Mouse (Mus musculus) brain, embryonic 18.5 days (tissue): ENCODE results near the gene Abcg4.

Experiments
- DNase-seq: peaks from one replicate; pipeline ENCODE4 v3.0.0-alpha.2; 2012; ENCODE audit warnings: low read depth, low spot score

The Abcg4 gene

DNA sequence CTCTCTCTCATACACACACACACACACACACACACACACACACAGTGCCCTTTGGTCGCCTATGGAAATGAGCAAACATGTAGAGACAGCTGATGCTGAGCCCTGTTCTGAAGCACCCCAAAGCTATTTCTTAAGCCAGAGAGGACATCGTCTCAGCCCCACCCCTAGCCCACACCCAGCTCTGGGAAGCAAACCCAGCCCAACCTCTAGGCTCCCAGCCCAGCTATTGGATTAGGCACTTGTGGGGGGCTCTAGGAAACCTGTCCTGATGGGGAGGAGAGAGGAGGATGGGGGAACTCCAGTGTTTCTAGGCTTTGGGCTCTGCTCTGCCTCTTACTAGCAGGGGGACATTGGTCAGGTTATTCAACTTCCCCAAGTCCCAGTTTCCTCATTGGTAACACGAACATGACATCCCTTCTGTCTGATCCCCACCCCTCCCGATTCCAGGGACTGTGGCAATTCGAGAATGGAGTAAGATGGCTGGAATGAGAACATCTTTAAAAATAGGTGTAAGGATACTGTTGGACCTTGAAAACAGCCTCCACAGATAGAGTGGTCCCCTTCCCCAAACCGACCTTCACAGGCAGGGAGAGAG, 2.1 kb downstream of the Abcg4 start:
- DNase-seq: no peak

DNA sequence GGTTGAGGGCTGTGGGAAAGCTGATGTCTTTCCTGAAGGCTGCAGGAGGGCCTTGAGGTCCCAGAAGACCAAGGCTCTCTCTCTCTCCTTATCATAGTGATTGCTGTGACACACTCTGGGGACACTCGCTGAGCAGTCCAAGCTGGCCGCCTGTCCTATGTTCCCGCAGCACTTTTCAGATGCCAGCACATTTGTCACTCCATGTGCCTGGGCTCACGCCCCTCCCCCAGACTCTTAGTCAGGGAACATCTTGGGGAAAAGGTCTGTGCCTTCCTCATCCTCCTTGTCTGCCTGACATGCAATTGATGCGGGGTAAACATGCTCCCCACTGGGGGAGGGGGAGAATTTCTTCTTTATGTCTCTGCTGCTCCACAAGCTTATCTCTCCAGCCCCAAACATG, 5.2 kb downstream of the Abcg4 start:
- DNase-seq: no peak

DNA sequence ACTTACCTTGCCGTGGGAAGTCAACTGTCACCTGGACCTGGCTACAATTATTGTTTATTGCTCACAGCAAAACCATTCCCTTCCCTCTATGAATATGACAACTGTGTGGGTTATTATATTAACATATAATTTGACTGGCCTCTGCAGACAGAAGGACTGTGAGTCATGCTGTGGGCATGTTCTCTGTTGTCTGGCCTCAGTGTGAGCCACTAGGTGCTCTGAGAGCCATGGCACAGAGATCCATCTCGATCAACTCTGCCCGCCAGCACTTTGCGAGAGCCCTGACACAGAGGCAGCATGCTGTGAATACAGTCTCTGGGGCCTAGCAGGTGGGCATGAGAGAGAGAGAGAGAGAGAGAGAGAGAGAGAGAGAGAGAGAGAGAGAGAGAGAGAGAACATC, 18.4 kb downstream of the Abcg4 start:
- DNase-seq: no peak

DNA sequence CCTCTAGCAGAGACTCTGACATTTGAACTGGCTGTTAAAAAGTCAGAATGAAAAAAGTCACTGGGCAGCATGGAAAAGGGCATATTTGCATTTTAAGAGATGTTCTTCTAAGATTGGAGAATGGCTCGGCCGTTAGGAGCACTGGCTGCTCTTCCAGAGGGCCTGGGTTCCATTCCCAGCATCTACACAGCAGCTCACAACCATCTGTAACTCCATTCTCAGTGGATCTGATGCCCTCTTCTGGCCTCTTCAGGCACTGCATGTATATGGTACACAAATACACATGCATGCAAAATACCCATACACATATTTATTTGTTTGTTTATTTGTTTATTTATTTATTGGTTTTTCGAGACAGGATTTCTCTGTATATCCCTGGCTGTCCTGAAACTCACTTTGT, 19.3 kb downstream of the Abcg4 start:
- DNase-seq: no peak

DNA sequence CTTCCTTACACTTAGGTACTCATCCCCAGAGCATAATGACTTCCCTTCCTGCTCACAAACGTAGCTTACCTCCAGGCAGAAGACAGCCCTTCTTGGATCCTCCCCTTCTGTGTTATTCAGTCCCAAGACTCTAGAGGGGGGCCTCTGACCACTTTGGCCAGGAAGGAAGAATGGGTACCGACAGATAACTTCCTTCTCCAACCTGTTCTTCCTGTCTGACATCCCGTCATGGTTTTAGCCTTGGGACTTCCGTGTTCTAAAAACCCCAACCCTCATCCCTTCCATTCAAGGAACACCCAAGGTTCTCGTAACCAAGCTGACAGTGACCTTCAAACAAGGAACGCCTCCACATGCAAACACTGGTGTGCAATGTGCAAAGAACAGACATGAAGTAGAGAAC, 20.0 kb downstream of the Abcg4 start, which contains the start of gene Nlrx1:
TSS of gene Nlrx1 (minus strand) at position 168 of the 400 bp plus-strand sequence.
- DNase-seq: no peak

GRCm38 (mm10) chr9:44268027-44268360, 20.4 kb downstream of the Abcg4 start:
- no peak for DNase-seq

DNA sequence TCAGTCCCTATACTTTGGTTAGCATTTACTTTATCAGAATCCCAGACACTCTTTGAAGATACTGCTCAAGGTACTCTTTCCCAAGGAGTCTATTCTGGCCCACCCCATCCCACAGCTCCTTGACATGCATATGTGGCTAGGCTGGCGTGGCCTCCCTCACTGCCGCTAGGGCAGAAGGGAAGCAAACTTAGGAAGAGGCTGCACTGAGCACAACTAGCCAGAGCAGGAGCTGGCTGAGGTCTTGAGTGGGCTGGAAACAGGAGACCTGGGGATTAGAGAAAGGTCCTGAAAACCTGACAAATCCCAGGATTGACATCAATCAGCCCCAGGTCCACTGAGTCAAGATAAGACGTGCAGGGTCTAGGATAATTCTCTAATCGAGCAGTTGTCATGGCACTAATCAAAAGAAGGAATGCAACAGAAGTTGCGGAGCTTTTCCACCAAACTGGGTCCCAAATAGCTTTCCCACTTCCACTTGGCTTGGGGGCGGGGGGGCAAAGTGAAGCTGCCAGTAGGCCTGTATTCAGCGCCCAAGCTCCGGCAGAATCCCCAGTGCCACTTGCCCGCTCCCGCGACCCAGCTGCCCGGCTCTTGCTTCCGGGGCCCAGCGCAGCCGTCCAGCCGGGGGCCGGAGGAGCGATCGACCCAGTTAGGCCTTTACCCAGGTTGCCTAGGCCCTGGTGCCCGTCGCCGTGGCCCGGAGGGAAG, 20.9 kb downstream of the Abcg4 start:
- no peak for DNase-seq

- no peak for DNase-seq
Measured at GRCm38 (mm10) chr9:44266478-44267226, 21.8 kb downstream of the Abcg4 start.

GRCm38 (mm10) chr9:44261388-44261787, 27.0 kb downstream of the Abcg4 start:
- no peak for DNase-seq

- no peak for DNase-seq
Measured at GRCm38 (mm10) chr9:44259014-44259413, 29.4 kb downstream of the Abcg4 start.

DNA sequence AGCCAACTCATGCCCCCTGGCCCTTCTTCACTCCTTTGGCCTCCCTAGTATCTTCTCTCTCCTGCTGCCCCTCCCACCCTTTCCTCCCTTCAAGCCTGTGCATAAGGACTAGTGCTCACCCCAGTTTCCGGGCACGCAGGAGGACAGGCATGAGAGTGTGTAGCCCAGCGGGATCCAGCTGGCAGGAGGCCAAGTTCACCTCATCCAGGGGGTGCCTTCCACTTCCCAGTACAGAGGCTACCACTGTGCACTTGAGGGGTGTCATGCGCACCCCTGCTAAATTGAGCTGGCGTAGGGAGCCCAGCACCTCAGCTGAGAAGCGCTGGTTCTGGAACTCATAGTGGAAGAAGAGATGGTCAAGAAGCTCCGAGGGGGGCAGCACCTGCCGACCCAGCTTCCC, 32.2 kb downstream of the Abcg4 start:
- no peak for DNase-seq

GRCm38 (mm10) chr9:44255136-44255521, 33.3 kb downstream of the Abcg4 start:
- DNase-seq: no peak

- no peak for DNase-seq
Measured at GRCm38 (mm10) chr9:44254508-44255135, 33.8 kb downstream of the Abcg4 start.

GRCm38 (mm10) chr9:44253441-44253840, 35.0 kb downstream of the Abcg4 start:
- no peak for DNase-seq

GRCm38 (mm10) chr9:44251314-44251713, 37.1 kb downstream of the Abcg4 start, which contains the start of gene Pdzd3:
Gene Pdzd3 (minus strand): TSS chr9:44251471.
- DNase-seq: no peak

GRCm38 (mm10) chr9:44250445-44250844, 38.0 kb downstream of the Abcg4 start:
- no peak for DNase-seq

- no peak for DNase-seq
Measured at GRCm38 (mm10) chr9:44249181-44250146, 39.0 kb downstream of the Abcg4 start.

- DNase-seq: no peak
Measured at GRCm38 (mm10) chr9:44247907-44248306, 40.5 kb downstream of the Abcg4 start.

DNA sequence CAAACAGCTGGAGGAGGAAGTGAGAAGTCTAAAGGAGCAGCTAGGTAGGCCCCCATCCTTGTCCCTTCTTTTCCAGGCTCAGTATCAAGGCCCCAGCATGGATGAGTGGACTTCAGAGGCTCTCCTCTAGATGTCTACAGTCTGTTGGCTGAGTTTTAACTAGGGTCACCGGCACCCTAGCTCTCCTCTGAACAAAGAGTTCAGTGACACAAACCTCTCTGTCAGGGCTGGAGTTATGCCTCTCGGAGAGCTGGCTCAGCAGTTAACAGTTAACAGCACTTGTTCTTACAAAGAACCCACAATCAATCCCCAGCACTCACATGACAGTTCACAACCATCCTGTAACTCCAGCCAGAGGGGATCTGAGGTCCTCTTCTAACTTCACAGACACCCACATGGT, 44.8 kb downstream of the Abcg4 start:
- no peak for DNase-seq

DNA sequence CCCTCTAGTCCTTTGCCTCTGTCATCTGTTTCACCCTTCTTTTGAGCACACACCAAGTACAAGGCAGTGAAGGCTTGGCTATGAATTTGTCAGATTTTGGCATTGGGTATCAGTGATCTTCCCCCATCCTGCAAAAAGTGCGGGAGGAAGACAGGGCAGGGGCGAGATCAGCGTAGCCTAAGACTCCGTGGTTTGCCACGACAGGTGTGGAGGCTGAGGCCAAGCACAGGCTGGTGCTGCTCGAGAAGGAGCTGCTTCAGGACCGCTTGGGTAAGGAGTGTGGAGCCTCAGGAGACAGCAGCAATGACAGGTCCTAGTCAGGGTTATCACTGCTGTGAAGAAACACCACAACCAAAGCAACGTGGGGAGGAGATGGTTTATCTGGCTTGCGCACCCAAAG, 47.0 kb downstream of the Abcg4 start:
- no peak for DNase-seq

DNA sequence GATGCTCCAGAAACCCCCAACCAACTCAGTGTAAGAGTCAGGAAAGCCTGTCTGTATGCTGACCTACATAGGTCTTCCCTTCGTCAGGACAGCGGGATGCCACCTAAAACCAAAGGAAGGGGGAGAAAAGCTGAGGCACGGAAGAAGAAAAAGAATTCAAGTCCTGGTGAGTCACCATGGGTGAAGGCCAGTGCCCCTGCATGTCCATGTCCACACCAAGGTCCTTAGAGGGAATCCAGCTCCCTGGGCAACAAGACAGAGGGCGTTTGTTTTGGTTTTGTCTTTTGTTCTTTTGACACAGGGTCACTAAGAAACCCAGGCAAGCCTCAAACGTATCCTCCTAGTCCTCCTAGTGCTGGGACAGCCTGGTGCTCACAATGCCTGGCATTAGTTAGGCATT, 47.5 kb downstream of the Abcg4 start:
- DNase-seq: no peak
